Mouse (Mus musculus) liver, embryonic 14.5 days (tissue): ENCODE data around the gene Llgl1.

Experiments
- CTCF ChIP-seq: IDR thresholded peaks from 2 replicates; pipeline ENCODE4 v1.5.1; 2016; ENCODE audit warnings: antibody characterized with exemption, low read depth, control low read depth
- EP300 ChIP-seq: IDR thresholded peaks from 2 replicates; pipeline ENCODE4 v1.6.1; 2016; ENCODE audit warnings: antibody characterized with exemption, low read depth

DNA sequence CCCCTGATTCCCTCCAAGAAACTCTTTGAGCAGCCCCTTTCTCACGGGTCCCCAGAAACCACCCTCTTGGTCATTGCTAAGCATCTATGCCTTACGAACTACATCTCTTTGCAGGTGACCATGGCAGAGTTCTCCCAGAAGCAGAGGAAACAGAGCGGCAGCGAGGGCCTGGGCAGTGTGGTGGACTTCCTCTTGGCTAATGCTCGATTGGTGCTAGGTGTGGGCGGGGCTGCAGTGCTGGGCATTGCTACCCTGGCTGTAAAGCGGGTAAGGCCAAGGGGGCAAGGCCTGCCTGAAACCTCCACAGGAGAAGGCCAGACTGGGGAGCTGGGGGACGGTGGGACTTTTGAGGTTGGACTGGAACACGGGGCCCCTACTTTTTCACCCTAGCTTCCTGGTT is 30.6 kb downstream of the Llgl1 start:
- TF ChIP-seq EP300 (no peak), CTCF (no peak)
